Mouse (Mus musculus) right cerebral cortex, postnatal 4 days (tissue): Measurements from ENCODE around the gene Abr.

Experiments used
- DNase-seq: peaks from one replicate; pipeline ENCODE4 v3.0.0-alpha.2; 2022

The Abr gene

GRCm38 (mm10) chr11:76622152-76622565 lies at the start of gene Abr:
Gene Abr, minus strand, starts transcription at chr11:76622314.
- DNase-seq: peak; percentile 56

- no peak for DNase-seq
Observed at GRCm38 (mm10) chr11:76667807-76668206, 45.7 kb upstream of the Abr start.

- DNase-seq: peak; percentile 24
Observed at GRCm38 (mm10) chr11:76666002-76666649, 44.0 kb upstream of the Abr start.

- DNase-seq: no peak
Observed at GRCm38 (mm10) chr11:76661790-76662468, 39.8 kb upstream of the Abr start.

- DNase-seq: no peak
Observed at GRCm38 (mm10) chr11:76659138-76659930, 37.2 kb upstream of the Abr start.

GRCm38 (mm10) chr11:76657450-76657970 lies 35.4 kb upstream of the Abr start:
- DNase-seq: no peak

- DNase-seq: peak; percentile 69
Observed at GRCm38 (mm10) chr11:76655106-76655505, 33.0 kb upstream of the Abr start.

GRCm38 (mm10) chr11:76652838-76653334 lies 30.8 kb upstream of the Abr start:
- no peak for DNase-seq

- no peak for DNase-seq
Observed at GRCm38 (mm10) chr11:76650862-76651560, 28.9 kb upstream of the Abr start.

GRCm38 (mm10) chr11:76647500-76647899 lies 25.4 kb upstream of the Abr start:
- DNase-seq: peak; percentile 68

- peak; percentile 68 for DNase-seq
Observed at GRCm38 (mm10) chr11:76647062-76647461, 24.9 kb upstream of the Abr start.

- peak; percentile 99 for DNase-seq
Observed at GRCm38 (mm10) chr11:76645955-76646354, 23.8 kb upstream of the Abr start.

- DNase-seq: no peak
Observed at GRCm38 (mm10) chr11:76645036-76645435, 22.9 kb upstream of the Abr start.

GRCm38 (mm10) chr11:76644257-76644656 lies 22.1 kb upstream of the Abr start:
- DNase-seq: no peak

- DNase-seq: no peak
Observed at GRCm38 (mm10) chr11:76640231-76640630, 18.1 kb upstream of the Abr start.

GRCm38 (mm10) chr11:76639269-76639985 lies 17.3 kb upstream of the Abr start:
- DNase-seq: peak; percentile 38

GRCm38 (mm10) chr11:76630487-76630886 lies 8.4 kb upstream of the Abr start:
- DNase-seq: no peak

GRCm38 (mm10) chr11:76630023-76630422 lies 7.9 kb upstream of the Abr start:
- no peak for DNase-seq

- DNase-seq: no peak
Observed at GRCm38 (mm10) chr11:76628613-76629012, 6.5 kb upstream of the Abr start.

GRCm38 (mm10) chr11:76624881-76625280 lies 2.8 kb upstream of the Abr start:
- DNase-seq: no peak

GRCm38 (mm10) chr11:76624071-76624470 lies 2.0 kb upstream of the Abr start:
- no peak for DNase-seq
